Mouse (Mus musculus): ENCODE results near the gene Phlda3.

The Phlda3 gene

DNA sequence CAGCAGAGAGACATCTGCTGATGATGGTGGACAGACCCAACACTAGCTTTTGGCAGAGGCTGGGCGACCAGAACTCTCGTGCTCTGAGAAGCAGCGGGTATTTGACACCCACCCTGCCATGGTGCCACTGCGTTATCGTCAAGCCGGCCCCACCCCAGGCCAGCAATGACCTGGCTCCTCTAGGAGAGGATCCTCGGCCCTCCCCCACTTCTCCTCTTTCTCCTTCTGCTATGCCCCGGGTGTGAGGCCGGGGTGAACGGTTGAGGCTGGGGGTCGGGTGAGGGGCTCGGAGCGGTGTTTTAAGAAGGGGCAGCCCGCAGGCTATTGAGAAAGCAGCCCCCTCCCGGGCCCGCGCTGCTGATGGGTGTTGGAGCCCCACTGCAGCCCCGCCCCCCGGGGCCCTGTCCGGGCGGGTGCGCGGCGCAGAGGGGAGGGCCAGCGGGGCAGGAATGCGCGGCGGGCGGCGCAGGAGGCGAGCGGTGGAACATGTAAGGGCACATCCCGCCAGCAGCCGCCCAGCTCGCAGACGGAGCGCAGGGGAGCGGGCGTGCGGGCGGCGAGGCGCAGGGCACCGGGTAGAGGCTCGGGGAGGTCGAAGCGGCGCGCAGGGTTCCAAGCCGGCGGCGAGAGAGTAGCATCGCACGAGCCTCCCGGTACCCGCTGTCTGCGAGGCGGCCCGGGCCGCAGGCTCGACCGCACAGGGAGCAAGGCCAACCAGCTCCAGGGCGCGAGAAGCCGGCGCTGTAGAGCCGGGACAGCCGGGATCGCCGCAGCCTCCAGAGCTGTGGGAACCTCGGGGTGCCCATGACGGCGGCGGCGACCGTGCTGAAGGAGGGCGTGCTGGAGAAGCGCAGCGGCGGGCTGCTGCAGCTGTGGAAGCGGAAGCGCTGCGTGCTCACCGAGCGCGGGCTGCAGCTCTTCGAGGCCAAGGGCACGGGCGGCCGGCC is at the start of gene Phlda3:
TSS of gene Phlda3 (plus strand) at position 475 of the 947 bp plus-strand sequence.
- peak; percentile 79 for DNase-seq (ENCODE audit: low spot score)

DNA sequence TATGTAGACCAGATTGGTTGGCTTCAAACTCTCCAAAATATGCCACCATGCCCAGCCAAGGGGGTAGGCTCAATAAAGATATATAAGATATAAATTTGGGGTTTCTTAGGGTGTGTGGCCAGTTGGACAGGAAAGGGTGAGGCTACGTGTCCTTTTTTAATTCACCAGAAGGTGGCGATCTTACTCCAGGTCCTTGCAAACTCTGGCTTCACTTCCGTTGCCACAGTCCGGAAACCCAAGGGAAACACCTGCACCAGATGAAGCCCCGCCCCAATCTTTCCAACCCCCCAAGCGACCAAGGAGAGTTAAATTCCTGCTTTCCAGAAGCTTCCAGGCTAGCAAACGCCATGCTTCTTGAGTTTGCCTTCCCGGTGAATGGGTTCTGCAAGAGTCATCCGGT is 46.4 kb upstream of the Phlda3 start:
- DNase-seq (ENCODE audit: low spot score): peak; percentile 87

DNA sequence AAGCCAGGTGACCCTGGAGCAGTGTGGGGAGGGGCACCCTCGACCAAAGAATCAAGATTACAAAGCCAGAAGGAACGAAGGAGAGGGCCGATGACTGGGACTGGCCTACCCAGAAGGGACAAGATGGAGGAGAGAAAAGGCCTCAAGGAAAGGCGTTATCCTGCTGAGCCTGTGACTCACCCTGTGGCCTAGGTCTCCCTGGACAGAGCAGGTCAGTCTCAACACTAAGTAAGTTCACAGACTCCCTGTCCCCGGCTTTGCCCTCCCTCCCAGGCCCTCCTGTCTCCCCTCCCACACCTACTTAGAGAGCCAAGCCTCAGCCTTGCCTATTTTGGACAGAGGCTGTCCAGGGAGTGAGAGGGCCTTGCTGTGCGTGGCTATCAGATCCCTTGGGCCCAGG is 45.9 kb upstream of the Phlda3 start, which contains the start of gene Csrp1:
TSS of gene Csrp1 (plus strand) at position 79 of the 400 bp plus-strand sequence.
- no peak for DNase-seq (ENCODE audit: low spot score)

DNA sequence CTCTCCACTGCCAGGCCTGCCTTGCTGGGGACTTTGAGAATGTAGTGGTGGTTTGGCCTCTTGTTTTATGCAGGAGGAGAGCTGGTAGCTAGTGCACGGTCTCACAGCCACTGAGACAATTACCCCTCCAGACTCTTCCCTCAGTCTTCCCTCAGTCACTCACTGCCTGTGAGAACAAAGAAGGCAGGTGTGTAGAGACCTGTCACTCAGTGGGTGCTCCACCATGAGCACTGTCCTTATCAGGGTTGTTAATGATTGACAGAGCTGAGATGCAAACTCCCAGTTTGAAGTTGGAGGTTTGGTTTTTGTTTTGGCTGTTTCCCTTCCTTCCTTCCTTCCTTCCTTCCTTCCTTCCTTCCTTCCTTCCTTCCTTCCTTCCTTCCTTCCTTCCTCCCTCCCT is 42.9 kb upstream of the Phlda3 start:
- no peak for DNase-seq (ENCODE audit: low spot score)

DNA sequence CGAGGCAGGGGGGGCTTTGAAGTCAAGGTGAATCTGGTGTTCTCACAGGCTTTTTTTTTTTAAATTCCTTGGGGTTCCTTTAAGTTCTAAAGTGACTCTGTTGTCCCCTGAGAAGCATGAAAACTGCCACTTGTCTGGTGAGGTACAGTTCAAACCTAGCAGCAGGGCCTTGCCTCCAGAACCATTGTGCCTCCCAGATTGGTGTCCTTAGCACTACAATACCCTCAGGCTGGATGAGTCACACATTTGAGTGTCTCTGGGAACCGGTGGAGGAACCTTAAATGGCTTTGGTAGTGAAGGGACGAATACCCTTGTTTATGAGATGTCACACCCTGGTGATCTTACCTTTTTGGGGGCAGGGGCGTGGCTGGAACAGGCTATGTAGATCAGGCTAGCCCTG is 41.8 kb upstream of the Phlda3 start:
- DNase-seq (ENCODE audit: low spot score): no peak

DNA sequence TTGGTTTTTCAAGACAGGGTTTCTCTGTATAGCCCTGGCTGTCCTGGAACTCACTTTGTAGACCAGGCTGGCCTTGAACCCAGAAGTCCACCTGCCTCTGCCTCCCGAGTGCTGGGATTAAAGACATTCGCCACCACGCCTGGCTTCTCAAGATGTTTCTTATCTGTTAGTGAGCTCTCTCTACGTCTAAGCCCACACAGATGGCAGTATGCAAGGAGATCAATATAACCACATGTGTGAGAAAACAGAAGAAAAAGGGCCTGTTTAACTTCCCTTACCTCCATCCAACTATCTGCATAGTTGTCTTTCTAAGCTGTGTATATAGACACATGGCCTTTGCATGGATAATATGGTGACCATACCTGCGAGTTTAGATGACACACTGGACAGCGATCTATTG is 40.6 kb upstream of the Phlda3 start:
- DNase-seq (ENCODE audit: low spot score): no peak

DNA sequence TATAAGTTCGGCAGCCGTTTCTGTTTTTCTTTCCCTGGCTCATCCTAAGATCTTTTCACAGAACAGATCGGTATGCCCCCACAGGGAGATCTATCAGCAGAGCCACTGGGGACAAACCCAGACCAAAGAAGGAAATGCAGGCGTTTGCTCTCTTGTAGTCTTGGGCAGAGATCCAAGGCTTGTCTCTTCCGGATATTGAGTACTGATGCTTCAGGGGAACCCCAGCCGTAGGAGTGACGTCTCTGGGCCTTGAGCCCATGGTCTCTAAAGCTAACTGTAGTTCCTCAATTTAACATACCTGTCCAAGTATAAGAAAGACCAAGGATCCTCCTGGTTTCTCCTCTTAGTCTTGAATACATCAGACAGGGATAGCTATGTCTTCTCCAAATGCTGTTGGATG is 40.0 kb upstream of the Phlda3 start:
- peak; percentile 74 for DNase-seq (ENCODE audit: low spot score)

DNA sequence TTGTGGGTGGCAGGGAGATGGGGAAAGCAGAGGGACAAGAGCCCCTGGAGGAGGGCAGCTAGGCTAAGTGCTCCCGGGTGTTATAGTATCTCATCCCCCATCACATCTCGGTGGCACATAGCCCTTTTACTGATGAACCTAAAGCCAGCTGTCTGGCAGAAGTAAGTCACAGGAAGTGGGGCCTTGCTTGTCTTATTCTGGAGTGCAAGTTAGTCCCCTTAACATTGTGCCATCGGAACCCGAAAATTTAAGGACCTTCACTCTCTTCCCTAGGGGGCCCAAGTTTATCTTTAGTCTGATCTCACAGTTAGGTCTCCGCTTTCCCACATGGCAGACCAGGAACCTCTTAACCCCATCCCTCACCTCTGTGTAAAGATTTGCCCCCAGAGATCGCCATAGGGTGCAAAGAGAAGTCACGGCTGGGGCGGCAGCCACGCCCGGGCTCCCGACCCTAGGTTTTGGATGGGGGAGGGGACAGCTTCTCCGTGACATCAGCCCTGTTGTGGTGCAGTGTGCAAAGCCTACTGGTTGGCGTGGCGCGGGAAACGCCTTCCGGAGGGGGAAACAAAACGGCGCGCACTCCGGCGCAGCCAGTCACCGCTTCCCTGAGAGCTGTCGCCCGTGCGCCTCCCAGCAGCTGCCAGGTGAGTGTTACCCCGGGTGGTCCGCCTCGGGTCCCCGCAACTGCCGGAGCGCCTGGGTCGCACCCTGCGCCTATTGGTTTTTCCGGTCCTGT is 37.1 kb upstream of the Phlda3 start:
- peak; percentile 94 for DNase-seq (ENCODE audit: low spot score)

DNA sequence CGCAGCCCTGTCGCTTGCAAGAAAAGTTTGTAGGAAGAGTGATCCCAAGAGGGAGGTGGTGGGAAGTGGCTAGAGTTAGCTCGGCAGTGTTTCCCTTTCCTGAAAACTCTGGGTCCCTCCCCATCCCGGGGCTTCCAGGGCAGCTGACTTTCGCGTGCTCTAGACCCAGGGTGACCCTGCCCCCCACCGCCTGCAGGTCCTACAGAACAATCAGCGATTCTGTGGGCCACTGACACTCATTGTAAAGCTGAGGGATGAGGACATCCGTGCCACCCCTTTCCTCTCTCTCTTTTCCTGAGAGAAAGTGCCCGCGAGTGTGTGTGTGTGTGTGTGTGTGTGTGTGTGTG is 36.6 kb upstream of the Phlda3 start:
- no peak for DNase-seq (ENCODE audit: low spot score)

DNA sequence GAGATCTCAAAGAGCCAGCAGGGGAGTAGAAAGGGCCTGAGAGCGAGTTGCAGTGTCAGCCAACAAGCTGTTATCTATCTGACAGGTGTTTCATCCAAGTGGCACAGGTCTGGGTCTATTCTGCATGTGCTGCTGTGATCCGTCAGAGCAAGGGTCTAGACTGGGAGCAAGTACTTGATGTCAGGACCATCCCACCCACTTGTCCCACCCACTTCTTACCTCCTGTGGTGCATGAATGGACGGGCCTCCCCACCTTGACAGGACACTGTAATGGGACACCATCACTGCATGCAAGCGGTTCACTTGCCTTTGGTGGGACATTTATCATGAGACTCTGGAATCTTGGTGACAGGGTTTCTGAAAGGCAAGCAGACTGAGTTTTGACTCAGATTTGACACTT is 36.1 kb upstream of the Phlda3 start:
- no peak for DNase-seq (ENCODE audit: low spot score)

DNA sequence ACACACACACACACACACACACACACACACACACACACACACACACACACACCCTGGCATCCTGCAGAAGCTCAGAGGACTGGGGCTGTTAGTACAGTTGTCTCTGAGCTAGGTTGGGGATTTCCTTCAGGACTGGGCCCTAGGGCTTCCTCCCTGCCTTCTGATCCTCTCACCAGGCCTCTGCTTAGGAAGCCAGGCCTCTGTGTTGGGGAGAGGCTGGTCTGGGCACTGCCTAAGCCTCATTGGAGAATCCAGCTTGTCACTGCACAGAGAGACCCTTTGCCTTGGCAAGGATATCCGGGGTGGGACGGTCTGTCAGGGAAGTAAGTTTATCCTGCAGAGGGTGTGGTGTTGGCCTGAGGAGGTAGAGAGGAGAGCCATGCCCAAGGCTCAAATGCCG is 35.6 kb upstream of the Phlda3 start:
- peak; percentile 66 for DNase-seq (ENCODE audit: low spot score)

DNA sequence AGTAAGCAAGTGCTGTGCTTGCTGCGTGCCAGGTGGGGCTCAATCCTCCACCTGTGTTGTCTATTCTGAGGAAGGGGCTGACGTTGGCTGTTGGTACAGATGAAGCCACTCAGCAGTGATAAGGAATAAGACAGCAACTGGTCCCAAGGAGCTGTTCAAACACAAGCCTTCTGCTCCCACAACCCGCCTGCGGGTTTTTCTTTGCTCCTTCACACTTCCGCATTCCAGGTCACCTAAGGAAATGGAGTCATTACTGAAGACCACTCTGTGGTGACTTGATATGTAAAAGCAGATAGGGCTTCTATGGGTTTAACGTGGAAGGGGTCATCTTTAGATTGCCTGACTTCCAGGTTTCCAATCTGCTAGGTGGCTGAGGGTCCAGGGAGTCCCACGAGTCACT is 34.5 kb upstream of the Phlda3 start:
- no peak for DNase-seq (ENCODE audit: low spot score)

DNA sequence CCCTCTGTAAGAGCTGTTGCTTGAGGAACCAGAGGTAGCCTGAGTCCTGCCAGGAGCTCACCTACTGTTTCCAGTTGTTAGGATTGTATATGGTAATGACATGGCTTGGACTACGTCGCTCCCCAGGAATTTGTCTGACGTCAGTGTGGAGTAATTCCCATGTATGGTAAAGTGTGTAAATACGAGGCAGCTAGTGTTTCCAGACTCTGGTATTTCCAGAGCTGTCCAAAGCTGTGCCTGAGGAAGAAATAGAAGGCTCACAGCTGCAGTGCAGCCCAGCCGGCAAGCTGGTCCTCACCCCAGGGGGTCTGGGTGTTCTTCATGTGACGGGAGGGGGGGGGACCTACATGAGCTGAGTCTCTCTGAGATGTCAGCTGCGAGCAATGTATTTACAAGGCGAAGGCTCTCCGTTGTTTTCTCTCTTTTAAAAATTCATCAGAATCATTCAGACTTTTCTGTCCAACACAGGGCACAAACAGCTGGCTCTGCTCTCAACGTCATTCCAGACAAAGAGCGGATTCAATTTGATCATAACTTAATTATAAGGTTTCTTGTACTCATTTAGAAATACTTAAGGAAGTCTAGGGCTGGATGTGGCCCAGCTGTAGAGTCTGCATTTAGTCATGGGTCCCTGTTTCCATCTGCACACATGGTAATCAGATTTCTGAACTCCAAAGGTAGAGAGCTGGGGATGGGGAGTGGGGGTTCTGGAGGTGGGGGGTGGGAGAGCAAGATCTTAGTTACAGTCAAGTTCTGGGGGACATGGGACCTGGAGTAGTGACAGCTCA is 33.8 kb upstream of the Phlda3 start:
- peak; percentile 80 for DNase-seq (ENCODE audit: low spot score)

DNA sequence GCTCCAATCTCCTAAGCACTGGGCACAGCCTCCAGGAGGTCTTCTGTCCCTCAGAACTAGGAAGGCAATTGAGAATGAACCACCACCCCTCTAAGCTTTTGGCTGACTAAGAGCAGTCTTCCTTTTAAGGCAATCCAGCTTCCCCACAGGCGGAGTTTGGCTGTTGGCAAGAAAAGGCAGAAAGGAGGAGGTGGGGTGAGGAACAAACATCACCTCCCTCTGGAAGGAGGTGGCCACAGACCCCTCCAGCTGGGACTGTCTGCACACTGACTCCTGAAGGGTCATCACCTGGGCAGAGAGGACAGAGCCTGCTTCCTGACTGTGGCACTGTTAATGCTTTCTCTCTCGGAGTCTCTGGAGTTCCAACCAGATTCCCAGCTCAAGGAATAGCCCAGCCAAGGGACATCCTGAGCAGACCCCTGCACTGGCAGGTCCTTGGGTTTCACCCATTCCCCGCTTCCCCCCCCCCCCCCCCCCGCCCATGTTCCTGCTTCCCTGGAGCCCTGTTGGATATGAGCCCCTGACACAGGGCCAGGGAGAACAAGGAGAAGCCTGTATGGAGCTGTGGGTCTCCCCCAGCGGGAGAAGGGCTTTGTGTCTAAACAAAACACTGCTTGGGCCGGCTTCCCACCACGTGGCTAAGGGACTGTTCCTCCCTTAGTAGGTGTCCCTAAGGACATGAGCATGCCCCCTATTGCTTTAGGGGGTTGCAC is 31.5 kb upstream of the Phlda3 start:
- peak; percentile 81 for DNase-seq (ENCODE audit: low spot score)

DNA sequence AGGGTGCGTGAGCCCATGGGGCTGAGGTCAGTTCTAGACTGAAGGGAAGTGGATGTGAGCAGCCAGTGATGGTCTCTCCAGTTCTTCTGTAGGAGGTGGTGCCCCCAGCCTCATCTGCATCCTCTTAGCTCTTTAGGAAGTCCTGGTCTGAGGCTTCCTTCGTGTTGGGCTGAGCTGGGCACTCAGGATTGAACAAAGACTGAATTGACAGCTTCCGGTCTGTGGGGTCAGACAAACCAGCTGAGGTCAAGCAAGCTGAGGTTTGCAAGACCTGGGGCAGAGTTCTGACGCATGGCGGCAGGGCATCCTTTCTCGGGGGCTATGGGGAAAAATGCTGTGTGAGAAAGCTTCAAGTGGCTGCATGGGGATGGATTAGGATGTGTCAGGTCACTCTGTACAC is 30.5 kb upstream of the Phlda3 start:
- no peak for DNase-seq (ENCODE audit: low spot score)

DNA sequence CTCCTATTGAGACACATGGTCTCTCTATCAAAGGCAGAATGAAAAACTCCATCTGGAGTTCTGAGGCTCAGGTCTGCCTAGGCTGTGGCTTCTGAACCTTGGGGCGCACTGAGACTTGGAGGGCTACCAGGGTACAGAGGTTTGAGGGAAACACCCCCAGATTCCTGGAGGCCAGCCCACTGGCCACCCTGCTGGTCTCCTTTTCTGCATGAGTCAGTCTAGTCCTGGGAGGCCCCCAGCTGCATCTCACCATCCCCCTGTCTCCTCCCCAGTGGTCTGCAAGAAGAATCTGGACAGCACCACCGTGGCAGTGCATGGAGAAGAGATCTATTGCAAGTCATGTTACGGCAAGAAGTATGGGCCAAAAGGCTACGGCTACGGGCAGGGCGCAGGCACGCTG is 20.9 kb upstream of the Phlda3 start:
- DNase-seq (ENCODE audit: low spot score): no peak

DNA sequence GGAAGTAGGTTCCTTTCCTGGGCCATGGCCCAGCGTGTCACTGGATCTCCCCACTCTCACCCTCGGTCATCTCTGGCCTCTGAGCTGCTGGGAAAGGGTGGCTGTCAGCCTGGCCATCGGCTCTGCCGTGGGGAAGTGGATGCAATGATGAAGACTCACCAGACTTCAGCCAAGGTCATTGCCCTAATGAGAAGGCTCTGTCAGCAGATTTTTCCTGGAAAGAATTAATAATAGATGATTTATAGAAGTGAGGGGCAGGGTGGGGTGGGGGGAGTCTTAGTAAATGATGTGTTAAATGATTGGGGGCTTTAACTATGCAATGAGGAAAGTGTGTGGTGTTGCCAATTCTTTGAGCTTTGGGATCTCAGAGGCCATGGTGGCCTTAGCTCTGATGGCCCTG is 19.7 kb upstream of the Phlda3 start:
- no peak for DNase-seq (ENCODE audit: low spot score)

DNA sequence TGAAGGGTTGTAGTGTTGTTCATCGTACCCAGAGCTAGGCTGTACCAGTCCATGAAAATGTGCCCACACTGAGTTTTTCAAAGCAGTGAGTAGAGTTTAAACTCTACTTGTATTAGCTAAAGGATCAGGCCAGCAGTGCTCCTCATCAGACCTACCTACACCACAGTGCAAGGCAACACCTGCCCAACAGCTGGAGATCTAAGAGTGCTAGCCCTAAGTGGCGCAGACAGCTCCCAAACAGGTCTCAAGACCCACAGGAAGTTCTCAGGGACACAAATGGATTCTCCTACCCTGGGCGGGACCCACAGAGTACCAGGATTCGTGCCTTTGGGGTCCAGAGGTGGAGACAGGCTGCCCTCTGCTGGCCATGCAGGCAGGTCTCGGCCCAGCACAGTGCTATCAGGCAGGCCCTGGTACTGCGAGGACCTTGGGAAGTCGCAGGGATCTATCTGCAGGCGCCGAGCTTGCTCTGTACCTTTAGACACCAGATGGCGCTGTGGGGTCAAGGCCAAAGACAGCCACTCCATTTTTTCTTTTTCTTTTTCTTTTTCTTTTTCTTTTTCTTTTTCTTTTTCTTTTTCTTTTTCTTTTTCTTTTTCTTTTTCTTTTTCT is 13.1 kb upstream of the Phlda3 start:
- DNase-seq (ENCODE audit: low spot score): peak; percentile 96

DNA sequence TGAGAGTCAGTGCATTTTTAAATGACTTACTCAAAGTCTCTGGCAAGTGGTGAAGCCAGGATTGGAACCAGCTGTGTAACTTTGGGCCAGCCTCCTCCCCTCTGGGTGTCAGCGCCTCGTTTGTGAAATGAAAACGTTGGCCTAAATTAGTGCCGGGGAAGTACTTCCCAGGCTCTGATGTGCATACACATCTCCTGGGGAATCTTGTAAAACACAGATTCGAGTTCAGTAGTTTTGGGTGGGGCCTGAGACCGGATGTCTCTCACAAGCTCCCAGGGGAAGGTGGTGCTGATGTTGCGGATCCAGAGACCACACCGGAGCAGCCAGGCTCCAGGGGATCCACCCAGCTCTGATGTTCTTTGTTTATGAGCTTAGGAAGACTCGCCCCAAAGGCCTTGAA is 10.6 kb upstream of the Phlda3 start:
- peak; percentile 60 for DNase-seq (ENCODE audit: low spot score)

DNA sequence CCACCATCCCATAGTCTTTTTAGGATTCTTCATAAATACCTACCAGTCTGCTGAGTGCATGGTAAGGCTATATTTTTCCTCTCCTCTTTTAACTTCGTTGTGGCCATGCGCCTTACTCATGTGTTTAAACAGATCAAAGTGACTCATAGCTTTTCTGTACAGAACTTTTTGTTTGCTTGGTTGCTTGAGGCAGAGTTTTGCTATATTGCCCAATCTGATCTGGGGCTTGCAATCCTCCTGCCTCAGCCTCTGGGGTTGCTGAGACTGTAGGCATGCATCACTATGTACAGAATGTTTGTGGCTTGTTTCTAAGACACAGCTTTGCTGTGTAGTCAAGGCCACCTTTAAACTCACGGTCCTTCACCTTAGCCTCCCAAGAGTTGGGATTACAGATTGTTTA is 10.0 kb upstream of the Phlda3 start:
- DNase-seq (ENCODE audit: low spot score): no peak

DNA sequence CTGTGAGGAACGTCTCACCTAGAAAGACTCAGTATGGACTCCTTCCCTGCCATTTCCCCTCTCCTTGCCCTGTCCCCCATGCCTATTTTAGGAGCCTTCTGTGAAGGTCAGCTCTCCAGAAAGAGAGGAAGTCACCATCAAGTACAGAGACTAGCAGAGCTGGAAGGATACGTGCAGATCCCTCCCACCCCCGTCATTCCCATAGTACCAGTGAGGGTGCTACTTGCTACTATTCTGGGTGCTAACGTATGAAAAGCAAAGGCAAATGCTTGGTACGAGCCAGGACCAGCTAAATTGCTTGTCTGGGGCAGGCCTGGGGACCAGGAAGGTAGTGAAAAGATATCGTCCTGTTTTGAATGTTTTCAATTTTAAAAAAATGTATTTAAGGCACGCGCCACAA is 8.6 kb upstream of the Phlda3 start:
- no peak for DNase-seq (ENCODE audit: low spot score)
